Mouse (Mus musculus) stomach, postnatal 0 days (tissue): ENCODE data around the gene Gm4869.

Experiments used
- CTCF ChIP-seq: IDR thresholded peaks from 2 replicates; pipeline ENCODE4 v1.5.1; 2016; ENCODE audit warnings: antibody characterized with exemption, low read depth, mild to moderate bottlenecking, moderate library complexity
- EP300 ChIP-seq: optimal IDR thresholded peaks from 2 replicates; pipeline ENCODE3; 2016; ENCODE audit warnings: antibody characterized with exemption

GRCm38 (mm10) chr5:140441406-140441805 is 4.0 kb upstream of the Gm4869 start:
- TF ChIP-seq CTCF (no peak), EP300 (no peak)
